Mouse (Mus musculus): ENCODE results near the gene Dpf3. TPM values are rescaled to one million over a fixed set of nuclear protein-coding genes. Genes with fewer than 3 reads are reported as not detected.
A peak's percentile ranks its signal among the peaks of the same experiment; 100 is the strongest.

Dpf3 gene
- polyA plus RNA-seq, 1 experiment, result 0.52 TPM

DNA sequence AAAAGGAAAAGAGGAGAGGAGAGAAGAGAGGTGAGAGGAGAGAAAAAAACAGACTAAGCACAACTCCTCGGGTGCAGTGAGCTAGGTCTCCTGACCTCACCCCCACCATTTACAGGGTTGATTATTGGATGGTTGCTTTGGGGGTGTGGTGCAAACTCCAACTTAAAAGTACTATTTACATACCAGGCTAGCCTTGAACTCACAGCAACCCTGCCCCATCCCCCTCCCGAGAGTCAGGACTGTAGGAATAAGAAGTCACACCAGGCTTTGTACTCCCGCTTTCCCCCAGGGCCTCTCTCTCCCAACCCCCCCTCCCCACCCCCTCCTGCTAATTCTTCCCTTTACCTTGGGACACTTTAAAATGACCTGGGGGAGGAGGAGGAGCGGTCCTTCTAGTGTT, 8.8 kb upstream of the Dpf3 start:
- no peak overlapping the region for H3K4me3 ChIP-seq
- TF ChIP-seq POLR2AphosphoS2 (IDR thresholded peaks at IDR 0.05; ENCODE audit: insufficient read length, low read depth) (no peak), REST (IDR thresholded peaks at IDR 0.05; ENCODE audit: insufficient read depth, insufficient read length) (no peak), MYOG (IDR thresholded peaks at IDR 0.05; ENCODE audit: control insufficient read depth in 1 of 3, insufficient read depth in 1 of 3, insufficient read length in 2 of 3, low read depth in 2 of 3) (no peak), USF1 (IDR thresholded peaks at IDR 0.05; ENCODE audit: low read depth) (no peak), TCF3 (IDR thresholded peaks at IDR 0.05; ENCODE audit: insufficient read length, low read depth) (no peak), MAX (IDR thresholded peaks at IDR 0.05; ENCODE audit: low read depth) (no peak), TCF12 (IDR thresholded peaks at IDR 0.05; ENCODE audit: insufficient read depth, poor library complexity, severe bottlenecking) (no peak), CEBPB (IDR thresholded peaks at IDR 0.05; ENCODE audit: insufficient read depth, poor library complexity, severe bottlenecking) (no peak), SRF (IDR thresholded peaks at IDR 0.05; ENCODE audit: control insufficient read depth, insufficient read length, low read depth) (no peak), POLR2A (IDR thresholded peaks at IDR 0.05; ENCODE audit: insufficient read length, low read depth) (no peak), E2F4 (IDR thresholded peaks at IDR 0.05; ENCODE audit: insufficient read depth) (no peak)
- no peak overlapping the region for H3K4me2 ChIP-seq (ENCODE audit: low read depth)
- H3K27me3 ChIP-seq (ENCODE audit: control insufficient read depth, insufficient read depth, insufficient read length), result peaks cover 24% of the 10 kb centered on the region
- H3ac ChIP-seq (ENCODE audit: control insufficient read depth, insufficient read length), result no peak overlapping the region
- H3K36me3 ChIP-seq (ENCODE audit: control insufficient read depth, insufficient read depth), result no peaks in the 10 kb centered on the region
- no peaks in the 10 kb centered on the region for H3K79me2 ChIP-seq (ENCODE audit: control insufficient read depth, insufficient read depth)

DNA sequence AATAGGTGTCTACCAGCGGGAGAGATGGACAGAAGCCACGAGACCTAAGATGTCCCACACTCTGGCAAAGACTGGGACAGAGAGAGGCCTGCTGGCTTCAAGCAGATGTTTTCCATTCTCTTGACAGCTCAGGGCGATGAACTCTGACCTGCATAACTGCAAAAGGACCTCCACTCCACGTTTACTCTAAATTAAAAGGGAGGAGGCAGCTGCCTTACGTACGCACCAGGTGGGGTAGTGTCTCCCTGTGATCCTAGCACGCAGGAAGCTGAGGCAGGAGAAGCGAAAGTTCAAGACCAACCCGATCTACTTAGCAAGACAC, 8.4 kb upstream of the Dpf3 start:
- peaks cover 24% of the 10 kb centered on the region for H3K27me3 ChIP-seq (ENCODE audit: control insufficient read depth, insufficient read depth, insufficient read length)
- no peak overlapping the region for H3K4me3 ChIP-seq
- no peak overlapping the region for H3ac ChIP-seq (ENCODE audit: control insufficient read depth, insufficient read length)
- H3K79me2 ChIP-seq (ENCODE audit: control insufficient read depth, insufficient read depth), result no peaks in the 10 kb centered on the region
- H3K36me3 ChIP-seq (ENCODE audit: control insufficient read depth, insufficient read depth), result no peaks in the 10 kb centered on the region
- H3K4me2 ChIP-seq (ENCODE audit: low read depth), result no peak overlapping the region
- TF ChIP-seq TCF3 (IDR thresholded peaks at IDR 0.05; ENCODE audit: insufficient read length, low read depth) (no peak), MYOD1 (IDR thresholded peaks at IDR 0.05; ENCODE audit: control insufficient read depth in 1 of 3, insufficient read length in 2 of 3, low read depth in 2 of 3) (no peak), REST (IDR thresholded peaks at IDR 0.05; ENCODE audit: insufficient read depth, insufficient read length) (no peak), POLR2A (IDR thresholded peaks at IDR 0.05; ENCODE audit: insufficient read length, low read depth) (no peak), SRF (IDR thresholded peaks at IDR 0.05; ENCODE audit: control insufficient read depth, insufficient read length, low read depth) (no peak), MYOG (IDR thresholded peaks at IDR 0.05; ENCODE audit: control insufficient read depth in 1 of 3, insufficient read depth in 1 of 3, insufficient read length in 2 of 3, low read depth in 2 of 3) (no peak), USF1 (IDR thresholded peaks at IDR 0.05; ENCODE audit: low read depth) (no peak), TCF12 (IDR thresholded peaks at IDR 0.05; ENCODE audit: insufficient read depth, poor library complexity, severe bottlenecking) (no peak), CEBPB (IDR thresholded peaks at IDR 0.05; ENCODE audit: insufficient read depth, poor library complexity, severe bottlenecking) (no peak), POLR2AphosphoS2 (IDR thresholded peaks at IDR 0.05; ENCODE audit: insufficient read length, low read depth) (no peak), E2F4 (IDR thresholded peaks at IDR 0.05; ENCODE audit: insufficient read depth) (no peak), MAX (IDR thresholded peaks at IDR 0.05; ENCODE audit: low read depth) (no peak)

DNA sequence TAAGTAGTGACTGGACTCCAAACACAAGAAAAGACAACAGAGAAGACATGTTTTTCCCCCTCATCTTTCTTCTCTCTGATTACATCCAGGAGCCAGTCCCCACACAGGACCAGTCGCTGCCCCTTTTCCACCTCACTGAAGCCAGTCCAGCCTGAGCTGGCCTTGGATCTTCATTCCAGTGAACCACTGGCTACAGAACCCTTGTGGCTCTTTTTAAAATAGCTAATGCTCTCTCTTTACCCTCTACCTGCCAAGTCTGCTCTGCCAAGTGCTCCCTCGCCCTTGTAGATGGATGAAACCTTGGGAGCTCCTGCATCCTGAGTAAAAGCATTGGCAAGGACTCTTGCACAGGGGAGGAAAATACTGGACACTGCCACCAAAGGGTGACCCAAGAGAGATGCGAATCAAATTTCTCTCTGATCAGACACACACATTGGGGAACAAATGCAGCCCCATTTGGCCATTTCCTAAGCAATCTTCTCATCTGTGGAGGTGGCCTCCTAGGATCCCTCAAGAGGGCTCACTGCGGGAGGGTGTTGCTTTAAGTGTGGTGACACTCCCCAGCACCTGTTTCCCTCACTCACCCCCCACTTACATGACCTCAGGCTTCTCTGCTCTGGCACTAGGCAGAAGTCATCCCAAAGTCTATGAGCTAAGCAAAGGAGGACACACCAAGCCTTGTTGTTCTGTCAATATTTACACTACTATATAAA, 7.9 kb upstream of the Dpf3 start:
- H3K27me3 ChIP-seq (ENCODE audit: control insufficient read depth, insufficient read depth, insufficient read length), result peaks cover 24% of the 10 kb centered on the region
- no peak for TF ChIP-seq MYOG (IDR thresholded peaks at IDR 0.05; ENCODE audit: control insufficient read depth in 1 of 3, insufficient read depth in 1 of 3, insufficient read length in 2 of 3, low read depth in 2 of 3)
- no peak for TF ChIP-seq E2F4 (IDR thresholded peaks at IDR 0.05; ENCODE audit: insufficient read depth)
- TF ChIP-seq MYOD1 (IDR thresholded peaks at IDR 0.05; ENCODE audit: control insufficient read depth in 1 of 3, insufficient read length in 2 of 3, low read depth in 2 of 3), result peak in 2 of 3 experiments; percentile 76 to 93
- no peak for TF ChIP-seq POLR2AphosphoS2 (IDR thresholded peaks at IDR 0.05; ENCODE audit: insufficient read length, low read depth)
- H3K4me3 ChIP-seq, result no peak overlapping the region
- no peak overlapping the region for H3K4me2 ChIP-seq (ENCODE audit: low read depth)
- H3K79me2 ChIP-seq (ENCODE audit: control insufficient read depth, insufficient read depth), result no peaks in the 10 kb centered on the region
- no peaks in the 10 kb centered on the region for H3K36me3 ChIP-seq (ENCODE audit: control insufficient read depth, insufficient read depth)
- H3ac ChIP-seq (ENCODE audit: control insufficient read depth, insufficient read length), result no peak overlapping the region

DNA sequence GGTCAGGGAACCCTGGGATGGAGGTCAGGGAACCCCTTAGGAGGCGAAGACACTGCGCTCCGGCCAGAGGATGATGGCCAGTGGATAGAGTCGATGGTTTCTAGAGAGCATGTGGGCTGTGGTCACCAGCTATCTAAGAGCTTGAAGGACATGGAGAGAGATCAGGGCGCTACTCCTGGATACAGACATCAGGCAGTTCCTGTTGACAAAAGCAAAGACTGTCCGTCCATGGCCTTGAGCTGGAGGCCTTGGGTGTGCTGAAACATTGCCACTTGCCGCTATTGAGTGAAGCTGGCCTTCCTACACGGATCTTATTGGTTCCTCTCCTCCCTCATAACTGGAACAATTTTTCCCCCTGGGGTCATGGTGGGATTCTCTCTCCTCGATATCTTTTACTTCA, 6.7 kb upstream of the Dpf3 start:
- H3K4me3 ChIP-seq, result no peak overlapping the region
- H3K4me2 ChIP-seq (ENCODE audit: low read depth), result no peak overlapping the region
- no peaks in the 10 kb centered on the region for H3K79me2 ChIP-seq (ENCODE audit: control insufficient read depth, insufficient read depth)
- TF ChIP-seq MYOD1 (IDR thresholded peaks at IDR 0.05; ENCODE audit: control insufficient read depth in 1 of 3, insufficient read length in 2 of 3, low read depth in 2 of 3) (no peak), SRF (IDR thresholded peaks at IDR 0.05; ENCODE audit: control insufficient read depth, insufficient read length, low read depth) (no peak), POLR2AphosphoS2 (IDR thresholded peaks at IDR 0.05; ENCODE audit: insufficient read length, low read depth) (no peak), MAX (IDR thresholded peaks at IDR 0.05; ENCODE audit: low read depth) (no peak), E2F4 (IDR thresholded peaks at IDR 0.05; ENCODE audit: insufficient read depth) (no peak), USF1 (IDR thresholded peaks at IDR 0.05; ENCODE audit: low read depth) (no peak), CEBPB (IDR thresholded peaks at IDR 0.05; ENCODE audit: insufficient read depth, poor library complexity, severe bottlenecking) (no peak), POLR2A (IDR thresholded peaks at IDR 0.05; ENCODE audit: insufficient read length, low read depth) (no peak), TCF3 (IDR thresholded peaks at IDR 0.05; ENCODE audit: insufficient read length, low read depth) (no peak), MYOG (IDR thresholded peaks at IDR 0.05; ENCODE audit: control insufficient read depth in 1 of 3, insufficient read depth in 1 of 3, insufficient read length in 2 of 3, low read depth in 2 of 3) (no peak)
- no peak overlapping the region for H3ac ChIP-seq (ENCODE audit: control insufficient read depth, insufficient read length)
- no peaks in the 10 kb centered on the region for H3K36me3 ChIP-seq (ENCODE audit: control insufficient read depth, insufficient read depth)
- H3K27me3 ChIP-seq (ENCODE audit: control insufficient read depth, insufficient read depth, insufficient read length), result peaks cover 21% of the 10 kb centered on the region

DNA sequence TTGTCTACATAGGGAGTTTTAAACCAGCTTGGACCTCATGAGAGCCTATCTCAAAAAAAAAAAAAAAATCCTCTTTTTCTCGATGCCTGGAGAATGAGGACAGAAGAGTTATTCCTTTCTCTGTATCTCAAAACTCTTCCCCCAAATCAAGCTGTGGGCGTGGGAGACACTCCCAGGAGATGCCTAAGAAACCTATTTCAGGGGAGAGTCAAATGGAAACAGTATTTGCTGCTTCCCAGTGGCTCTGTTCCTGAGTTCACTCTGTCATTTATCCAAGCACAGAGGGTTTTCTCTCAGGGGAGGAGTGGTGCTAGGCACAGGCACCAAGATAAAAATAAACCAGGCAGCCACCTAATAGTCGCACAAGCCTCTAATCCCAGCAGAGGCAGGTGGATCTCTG, 5.3 kb upstream of the Dpf3 start:
- H3K36me3 ChIP-seq (ENCODE audit: control insufficient read depth, insufficient read depth), result no peaks in the 10 kb centered on the region
- no peak for TF ChIP-seq REST (IDR thresholded peaks at IDR 0.05; ENCODE audit: insufficient read depth, insufficient read length)
- TF ChIP-seq SRF (IDR thresholded peaks at IDR 0.05; ENCODE audit: control insufficient read depth, insufficient read length, low read depth), result no peak
- no peak for TF ChIP-seq TCF3 (IDR thresholded peaks at IDR 0.05; ENCODE audit: insufficient read length, low read depth)
- TF ChIP-seq MYOG (IDR thresholded peaks at IDR 0.05; ENCODE audit: control insufficient read depth in 1 of 3, insufficient read depth in 1 of 3, insufficient read length in 2 of 3, low read depth in 2 of 3), result no peak
- TF ChIP-seq POLR2A (IDR thresholded peaks at IDR 0.05; ENCODE audit: insufficient read length, low read depth), result no peak
- no peak for TF ChIP-seq TCF12 (IDR thresholded peaks at IDR 0.05; ENCODE audit: insufficient read depth, poor library complexity, severe bottlenecking)
- TF ChIP-seq POLR2AphosphoS2 (IDR thresholded peaks at IDR 0.05; ENCODE audit: insufficient read length, low read depth), result no peak
- no peak for TF ChIP-seq MAX (IDR thresholded peaks at IDR 0.05; ENCODE audit: low read depth)
- TF ChIP-seq CEBPB (IDR thresholded peaks at IDR 0.05; ENCODE audit: insufficient read depth, poor library complexity, severe bottlenecking), result no peak
- no peak for TF ChIP-seq MYOD1 (IDR thresholded peaks at IDR 0.05; ENCODE audit: control insufficient read depth in 1 of 3, insufficient read length in 2 of 3, low read depth in 2 of 3)
- TF ChIP-seq E2F4 (IDR thresholded peaks at IDR 0.05; ENCODE audit: insufficient read depth), result no peak
- no peak for TF ChIP-seq USF1 (IDR thresholded peaks at IDR 0.05; ENCODE audit: low read depth)
- H3K4me2 ChIP-seq (ENCODE audit: low read depth), result no peak overlapping the region
- H3K27me3 ChIP-seq (ENCODE audit: control insufficient read depth, insufficient read depth, insufficient read length), result peaks cover 18% of the 10 kb centered on the region
- no peak overlapping the region for H3ac ChIP-seq (ENCODE audit: control insufficient read depth, insufficient read length)
- no peak overlapping the region for H3K4me3 ChIP-seq
- no peaks in the 10 kb centered on the region for H3K79me2 ChIP-seq (ENCODE audit: control insufficient read depth, insufficient read depth)
